Mouse (Mus musculus): ENCODE measurements around the gene Ccni.

The Ccni gene

DNA sequence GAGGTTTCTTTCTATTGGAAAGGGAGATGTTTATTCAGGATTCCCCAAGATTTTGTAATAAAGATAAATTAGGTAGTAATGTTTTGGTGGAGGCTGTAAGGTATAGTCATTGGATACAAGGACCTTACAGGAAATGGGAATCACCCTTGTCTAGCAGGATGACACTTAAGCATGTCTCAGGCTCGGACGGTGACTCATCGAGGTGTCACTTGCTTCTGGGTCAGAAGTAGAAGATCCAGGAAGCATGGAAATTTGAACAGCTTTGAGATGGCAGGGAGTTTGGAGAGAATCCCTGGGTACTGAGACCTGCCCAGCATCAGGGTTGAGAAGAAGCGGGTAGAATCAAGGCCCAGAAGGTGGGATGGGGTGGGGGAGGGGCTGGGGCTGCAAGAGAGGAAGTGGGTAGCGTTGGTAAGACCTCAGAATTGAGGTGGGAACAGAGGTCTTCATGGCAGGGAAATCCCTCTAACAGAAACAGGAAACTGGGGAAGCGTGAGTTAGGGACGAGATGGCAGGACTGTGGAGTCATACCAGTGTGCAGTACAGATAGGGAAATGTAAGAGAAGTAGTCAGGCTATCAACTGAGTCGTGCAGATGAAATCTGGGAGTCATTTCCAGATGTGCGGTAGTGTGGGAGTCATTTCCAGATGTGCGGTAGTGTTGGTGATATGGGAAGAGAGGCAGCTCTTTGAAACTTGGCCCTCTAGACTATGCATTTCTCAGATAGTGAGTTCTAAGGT, 70.8 kb downstream of the Ccni start:
- DNase-seq = no peak

DNA sequence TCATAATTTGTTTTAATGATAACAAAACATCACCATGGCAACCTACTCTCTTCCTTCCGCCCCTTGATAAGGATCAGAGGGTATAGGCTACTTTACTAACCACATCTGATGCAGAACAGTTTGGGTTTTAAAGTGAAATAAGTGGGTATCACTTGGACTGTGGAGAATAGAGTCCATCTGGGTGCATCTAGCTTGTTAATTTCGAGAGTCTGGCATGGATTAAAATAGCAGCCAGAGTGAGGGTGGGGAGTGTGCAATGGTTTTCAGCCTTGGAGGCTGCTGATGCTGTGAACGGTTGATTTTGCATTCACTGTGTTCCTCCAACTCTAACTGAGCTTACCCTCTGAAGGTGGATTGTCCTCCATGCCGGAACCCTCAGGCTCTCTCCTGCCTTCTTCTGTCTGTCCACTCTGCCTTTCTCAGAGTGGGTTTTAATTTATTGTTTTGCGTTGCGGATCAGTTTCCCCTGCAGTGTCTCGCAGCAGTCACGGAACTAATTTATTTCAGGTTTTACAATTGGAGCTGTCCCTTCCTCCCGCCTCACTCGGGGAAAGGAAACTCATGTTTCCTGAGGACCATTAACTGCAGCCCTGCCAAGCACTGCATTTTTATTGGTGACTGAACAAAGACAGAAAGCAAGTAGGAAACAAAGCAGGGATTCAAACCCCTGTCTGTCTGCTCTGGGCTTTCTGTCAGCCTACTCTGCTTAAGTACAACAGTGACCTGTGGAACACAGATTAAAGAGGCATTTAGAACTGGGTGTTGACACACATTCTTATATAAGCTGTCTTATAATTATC, 72.7 kb downstream of the Ccni start:
- no peak for DNase-seq

Measured in thymus, postnatal 14 days (tissue).